Mouse (Mus musculus): ENCODE measurements around the gene Cdk17.

Gene Cdk17

DNA sequence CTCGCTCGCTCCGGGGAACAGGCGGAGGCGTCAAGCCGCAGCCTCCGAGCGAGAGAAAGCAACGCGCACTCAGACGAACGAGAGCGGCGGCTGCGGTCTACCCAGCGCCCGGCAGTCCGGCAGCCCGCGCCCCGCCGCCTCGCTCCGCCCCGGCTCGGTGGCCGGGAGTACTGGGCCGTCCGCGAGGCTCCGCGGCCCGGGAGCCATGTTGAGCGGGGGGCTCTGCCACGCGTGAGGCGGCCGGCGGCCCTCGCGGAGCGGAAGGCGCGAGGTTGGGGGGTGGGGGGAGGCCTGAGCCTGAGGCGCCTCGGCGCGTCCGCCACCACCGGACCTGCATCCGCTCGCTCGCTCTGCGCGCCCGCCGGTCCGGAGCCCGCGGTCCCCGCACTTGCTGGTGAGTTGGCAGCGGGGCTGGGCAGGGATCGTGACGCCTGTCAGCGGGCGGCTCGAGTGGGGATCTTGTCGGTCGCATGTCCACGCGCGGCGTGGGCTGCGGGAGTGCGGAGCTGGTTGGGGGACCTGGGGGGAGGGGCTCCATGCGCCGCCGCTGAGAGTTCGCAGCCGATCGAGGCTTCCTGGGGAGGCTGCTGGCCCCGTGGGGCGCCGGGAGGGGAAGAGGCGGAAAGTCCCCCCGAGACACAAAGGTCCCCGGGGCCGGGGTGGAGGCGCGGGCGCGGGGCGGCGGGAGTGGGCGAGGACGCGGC lies at the start of gene Cdk17:
Cdk17 (plus strand) TSS at position 69 of the 704 bp plus-strand sequence.
- no peak for DNase-seq (ENCODE audit: low read depth, low spot score)

DNA sequence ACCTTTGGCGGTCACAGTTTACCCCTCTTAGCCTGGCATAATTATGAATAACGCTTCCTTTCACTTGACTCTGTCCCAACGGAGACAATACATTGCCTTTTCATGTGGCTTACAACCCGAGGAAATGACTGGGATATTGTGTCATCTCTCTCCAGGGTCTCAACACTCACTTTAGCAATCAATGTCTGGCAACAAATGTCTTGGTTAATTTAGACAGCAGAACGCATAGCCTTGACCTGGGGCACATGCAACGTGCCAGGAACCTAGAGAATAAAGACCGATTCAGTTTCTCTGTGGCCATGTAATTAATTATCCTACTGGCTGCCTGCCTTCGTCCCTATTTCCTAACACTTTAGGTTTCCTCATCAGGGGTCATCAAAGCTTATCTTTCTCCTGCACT lies 49.3 kb upstream of the Cdk17 start:
- DNase-seq (ENCODE audit: low read depth, low spot score) = no peak

DNA sequence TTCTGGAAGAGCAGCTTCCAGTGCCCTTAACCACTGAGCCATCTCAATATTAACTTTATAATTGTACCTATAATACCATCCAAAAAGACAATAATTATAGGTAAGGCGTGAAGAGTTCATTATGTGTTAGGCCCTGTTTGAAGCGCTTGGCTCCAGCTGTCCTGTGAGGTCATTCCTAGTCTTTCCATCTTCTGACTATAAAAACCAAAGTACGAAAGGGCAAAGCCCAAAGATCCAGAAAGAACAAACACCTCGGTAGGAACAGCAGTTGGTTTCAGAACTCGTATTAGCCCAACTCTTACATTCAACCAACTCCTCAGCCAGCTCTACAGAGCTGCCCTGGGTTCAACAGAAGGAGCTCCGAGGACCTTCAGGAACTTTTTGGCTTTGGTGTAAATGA lies 48.7 kb upstream of the Cdk17 start:
- no peak for DNase-seq (ENCODE audit: low read depth, low spot score)

DNA sequence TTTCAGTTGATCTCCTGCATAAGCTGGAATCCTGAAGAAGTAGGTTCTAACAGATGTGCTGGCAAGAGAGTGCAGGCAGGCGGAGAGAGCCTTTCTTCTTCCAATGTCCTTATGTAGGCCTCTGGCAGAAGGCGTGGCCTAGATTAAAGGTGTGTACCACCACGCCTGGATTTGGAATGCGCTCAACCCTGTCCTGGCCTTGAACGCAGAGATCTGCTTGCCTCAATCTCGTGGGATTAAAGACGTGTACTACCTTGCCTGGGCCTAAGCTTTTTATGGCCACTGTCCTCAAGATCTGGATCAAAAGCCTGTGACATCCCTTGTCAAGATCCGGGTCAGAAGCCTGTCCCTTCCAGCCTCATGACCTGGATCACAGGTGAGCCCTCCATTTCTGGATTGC lies 46.7 kb upstream of the Cdk17 start:
- no peak for DNase-seq (ENCODE audit: low read depth, low spot score)

DNA sequence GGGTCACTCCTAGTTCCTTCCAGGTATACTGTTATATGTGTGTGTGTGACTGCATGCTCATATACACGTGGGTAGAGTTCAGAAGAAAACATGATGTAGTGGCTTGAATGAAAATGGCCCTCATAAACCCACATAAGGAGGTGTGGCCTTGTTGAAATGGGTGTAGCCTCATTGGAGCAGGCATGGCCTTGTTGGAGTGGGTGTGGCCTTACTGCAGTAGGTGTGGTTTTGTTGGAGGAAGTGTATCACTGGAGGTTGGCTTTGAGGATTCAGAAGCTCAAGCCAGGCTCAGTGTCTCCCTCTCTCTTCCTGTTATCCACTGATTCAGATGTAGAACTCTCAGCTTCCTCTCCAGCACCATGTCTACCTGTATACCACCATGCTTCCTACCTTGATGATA lies 45.9 kb upstream of the Cdk17 start:
- DNase-seq (ENCODE audit: low read depth, low spot score) = no peak

DNA sequence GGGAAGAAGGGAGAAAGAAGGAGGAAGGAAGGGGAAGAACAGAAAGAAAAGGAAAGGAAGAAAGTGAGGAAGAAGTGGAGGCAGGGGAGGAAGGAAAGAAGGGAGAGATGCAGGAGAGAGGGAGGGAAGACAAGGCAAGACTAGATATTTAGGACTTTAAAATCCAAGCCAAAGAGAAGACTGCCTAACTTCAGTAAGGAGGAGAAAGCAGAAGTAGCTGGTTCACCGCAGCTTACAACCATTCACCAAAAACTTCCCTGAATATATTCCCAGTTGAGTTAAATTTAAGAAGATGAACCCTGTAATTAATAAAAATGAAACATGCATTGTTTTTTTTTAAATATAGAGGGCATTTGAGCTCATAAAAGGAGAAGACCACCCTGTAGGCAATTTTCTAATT lies 44.9 kb upstream of the Cdk17 start:
- no peak for DNase-seq (ENCODE audit: low read depth, low spot score)

DNA sequence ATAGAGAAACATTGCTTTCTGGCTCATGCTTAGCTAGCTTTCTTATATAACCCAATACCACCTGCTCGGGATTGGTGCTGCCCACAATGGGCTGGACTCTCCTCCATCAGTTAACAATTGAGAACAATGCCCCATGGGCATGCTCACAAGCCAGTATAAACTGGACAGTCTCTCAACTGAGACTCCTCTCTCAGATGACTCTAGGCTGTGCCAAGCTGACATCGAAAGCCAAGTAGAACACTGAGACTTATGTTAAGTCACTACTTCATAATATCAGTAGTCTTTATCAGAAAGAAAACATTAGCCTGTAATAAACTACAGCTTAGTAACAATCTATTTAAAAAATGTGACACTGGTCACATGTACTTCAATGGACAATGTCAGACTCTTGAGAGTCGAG lies 44.0 kb upstream of the Cdk17 start:
- no peak for DNase-seq (ENCODE audit: low read depth, low spot score)

DNA sequence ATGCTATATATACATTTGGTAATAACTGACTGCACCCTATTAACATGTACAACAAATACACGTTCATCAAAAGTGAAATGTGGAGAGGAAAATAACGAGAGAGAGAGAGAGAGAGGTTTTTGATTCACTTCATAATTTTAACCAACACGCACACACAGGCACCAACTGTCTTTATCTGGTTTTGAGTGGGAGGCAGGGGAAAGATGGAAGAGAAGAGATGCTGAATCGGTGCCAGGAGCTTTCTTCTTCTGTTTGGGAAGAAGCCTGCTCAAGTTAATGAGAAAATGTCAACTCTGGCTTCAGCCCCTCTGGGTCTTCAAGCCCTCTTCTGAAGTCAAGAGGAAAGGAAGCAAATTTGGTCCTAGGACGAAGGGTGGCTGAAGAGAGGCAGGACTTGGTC lies 40.9 kb upstream of the Cdk17 start:
- no peak for DNase-seq (ENCODE audit: low read depth, low spot score)

DNA sequence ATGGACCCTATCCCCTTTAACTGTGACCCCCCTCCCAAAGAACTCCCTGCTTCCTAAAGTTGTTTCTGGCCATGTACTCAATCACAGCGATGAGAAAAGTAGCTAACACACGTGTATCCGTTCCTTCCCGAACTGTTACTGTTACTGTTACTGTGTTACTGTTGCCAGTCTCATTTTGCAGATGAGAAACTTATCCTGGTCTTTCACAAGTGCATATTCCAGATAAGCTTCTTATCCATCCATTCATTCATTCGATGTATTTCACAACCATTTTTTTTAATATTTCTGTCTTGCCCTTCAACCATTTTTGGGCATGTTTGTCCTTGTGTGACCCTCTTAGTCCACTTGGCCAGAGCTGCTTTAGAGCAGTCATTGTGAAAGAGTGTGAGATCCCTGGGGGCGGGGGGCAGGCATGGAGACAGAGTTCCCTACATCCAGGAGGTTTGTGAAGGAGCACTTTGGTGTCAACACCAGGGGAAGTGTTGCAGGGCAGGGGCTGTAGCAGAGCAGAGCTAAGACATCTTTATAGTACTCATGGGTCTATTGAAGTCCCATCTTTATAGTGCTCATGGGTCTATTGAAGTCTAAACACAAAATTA lies 39.3 kb upstream of the Cdk17 start:
- no peak for DNase-seq (ENCODE audit: low read depth, low spot score)

DNA sequence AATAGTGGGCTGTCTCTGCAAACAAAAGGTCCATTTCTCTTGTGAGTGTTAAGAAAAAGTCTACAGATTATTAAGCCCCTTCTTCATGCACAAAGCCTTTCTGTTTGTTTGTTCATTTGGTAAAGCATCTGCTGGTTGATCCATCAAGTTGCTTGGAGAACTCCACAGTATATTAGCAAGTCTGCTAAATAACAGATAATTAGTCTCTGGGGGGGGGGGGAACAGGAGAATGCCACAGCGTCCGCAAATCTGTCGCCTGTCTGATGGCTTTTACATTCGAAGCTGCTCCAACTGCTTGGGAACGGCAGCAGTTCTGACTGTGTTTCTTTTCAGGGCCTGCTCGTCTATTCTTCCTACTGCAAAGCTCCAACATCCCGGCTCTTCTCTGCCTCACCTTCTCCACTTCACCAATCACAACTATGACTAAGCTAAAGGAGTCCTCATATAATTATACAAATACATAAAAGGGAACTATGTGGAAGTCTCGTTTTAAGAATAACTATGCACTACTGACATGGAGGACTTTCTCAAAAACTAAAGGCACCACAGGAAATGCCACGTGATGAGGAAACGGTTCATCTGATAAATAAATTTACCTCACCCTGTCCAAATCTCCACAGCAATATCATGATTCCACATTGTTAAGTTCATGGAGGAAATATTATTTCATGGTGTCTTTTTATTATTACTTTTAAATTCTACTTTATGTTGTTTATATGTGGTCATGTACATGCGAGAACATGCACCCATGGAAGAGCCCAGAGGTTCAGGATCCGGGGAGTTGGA lies 38.1 kb upstream of the Cdk17 start:
- no peak for DNase-seq (ENCODE audit: low read depth, low spot score)

DNA sequence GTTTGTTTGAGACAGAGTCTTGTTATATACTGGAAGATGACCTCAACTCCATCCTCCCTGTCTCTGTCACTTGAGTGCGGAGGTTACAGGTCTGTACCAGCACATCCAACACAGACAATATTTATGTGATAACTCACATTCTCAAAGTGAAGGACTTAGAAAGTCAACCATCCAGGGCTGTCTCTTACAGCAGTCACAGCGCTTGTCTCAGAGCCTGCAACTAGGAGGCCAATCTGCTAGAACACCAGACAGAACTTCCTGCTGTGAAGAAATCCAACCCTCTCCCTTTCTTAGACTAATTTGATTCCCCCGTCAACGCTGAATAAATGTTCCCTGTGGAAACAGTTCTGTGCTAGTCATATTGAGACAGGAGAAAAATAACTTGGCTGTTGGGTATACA lies 37.4 kb upstream of the Cdk17 start:
- DNase-seq (ENCODE audit: low read depth, low spot score) = no peak

DNA sequence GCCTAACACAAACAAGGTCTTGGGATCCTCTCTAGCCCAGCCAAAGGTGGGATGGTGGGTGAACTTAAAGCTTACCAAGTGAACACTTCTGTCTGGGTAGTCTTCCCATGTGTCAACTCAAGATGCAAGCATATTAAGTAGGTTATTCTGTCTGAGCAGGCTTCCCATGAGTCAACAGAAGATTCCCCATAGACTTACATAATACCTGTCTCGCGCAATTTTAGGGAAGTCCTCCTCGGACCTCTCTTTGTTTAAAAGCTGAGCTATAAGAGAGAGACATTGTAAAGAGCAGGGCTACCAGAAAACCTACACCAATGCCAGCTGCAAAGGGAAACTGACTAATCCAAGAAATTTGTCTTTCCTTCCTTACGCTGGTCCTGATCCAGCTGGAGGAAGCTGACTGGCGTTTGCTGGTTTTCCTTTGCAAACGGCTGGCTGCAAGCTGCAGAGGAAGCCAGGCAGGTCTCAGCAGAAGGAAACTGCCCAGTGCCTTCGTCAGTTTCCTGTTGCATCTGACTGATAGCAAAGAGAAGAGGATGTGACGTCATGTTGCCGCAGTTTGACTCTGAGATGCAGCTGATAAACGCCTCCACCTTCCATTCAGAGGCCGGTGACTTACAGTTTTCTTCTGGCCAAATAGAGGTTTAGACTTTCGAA lies 36.6 kb upstream of the Cdk17 start:
- DNase-seq (ENCODE audit: low read depth, low spot score) = peak; percentile 79

DNA sequence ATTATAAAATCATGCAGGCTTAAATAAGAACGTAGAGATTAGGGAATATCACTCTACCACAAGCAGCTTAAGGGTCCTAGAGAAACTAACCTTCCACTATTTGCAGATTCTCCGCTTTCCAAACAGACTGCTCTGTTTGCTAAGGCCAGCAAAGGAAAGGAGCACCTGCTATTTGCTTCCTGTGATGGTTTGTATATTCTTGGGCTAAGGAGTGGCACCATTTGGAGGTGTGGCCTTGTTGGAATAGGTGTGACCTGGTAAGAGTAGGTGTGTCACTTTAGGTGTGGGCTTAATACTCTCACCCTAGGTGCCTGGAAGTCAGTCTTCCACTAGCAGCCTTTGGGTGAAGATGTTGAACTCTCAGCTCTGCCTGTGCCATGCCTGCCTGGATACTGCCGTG lies 34.6 kb upstream of the Cdk17 start:
- no peak for DNase-seq (ENCODE audit: low read depth, low spot score)

DNA sequence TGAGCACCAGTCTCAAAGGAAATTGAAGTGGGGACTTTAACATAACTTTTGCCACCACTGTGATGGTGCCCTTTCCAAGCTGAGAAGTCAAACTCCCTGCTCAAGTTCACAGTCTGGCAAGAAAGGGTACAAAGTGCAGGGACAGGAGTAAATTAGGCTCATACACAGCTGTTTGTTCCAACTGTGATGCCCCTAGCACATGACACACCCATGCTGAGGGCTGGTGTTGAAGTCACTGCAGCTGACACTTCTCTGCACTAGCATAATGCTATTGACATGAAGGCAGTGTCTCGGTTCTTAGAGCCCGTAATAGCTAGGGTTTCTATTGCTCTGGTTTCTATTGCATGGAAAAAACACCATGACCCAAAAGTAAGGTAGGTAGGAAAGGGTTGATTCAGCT lies 32.1 kb upstream of the Cdk17 start:
- no peak for DNase-seq (ENCODE audit: low read depth, low spot score)

DNA sequence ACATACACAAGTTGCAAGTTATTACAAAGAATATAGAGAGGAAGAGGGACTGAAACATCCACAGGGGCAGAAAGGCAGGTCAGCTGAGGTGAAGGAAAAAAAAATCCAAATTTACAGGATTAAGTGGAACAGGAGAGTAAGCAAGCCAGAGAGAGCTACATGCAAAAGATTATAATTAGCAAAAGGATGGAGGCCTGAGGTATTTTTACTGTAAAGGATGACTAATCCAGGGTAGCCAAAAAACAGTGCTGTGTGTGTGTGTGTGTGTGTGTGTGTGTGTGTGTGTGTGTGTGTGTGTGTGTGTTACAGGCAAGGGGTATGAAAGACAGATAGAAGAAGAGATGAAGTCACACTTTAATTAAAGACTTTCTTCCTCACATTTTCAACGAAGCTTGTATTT lies 31.3 kb upstream of the Cdk17 start:
- DNase-seq (ENCODE audit: low read depth, low spot score) = no peak

DNA sequence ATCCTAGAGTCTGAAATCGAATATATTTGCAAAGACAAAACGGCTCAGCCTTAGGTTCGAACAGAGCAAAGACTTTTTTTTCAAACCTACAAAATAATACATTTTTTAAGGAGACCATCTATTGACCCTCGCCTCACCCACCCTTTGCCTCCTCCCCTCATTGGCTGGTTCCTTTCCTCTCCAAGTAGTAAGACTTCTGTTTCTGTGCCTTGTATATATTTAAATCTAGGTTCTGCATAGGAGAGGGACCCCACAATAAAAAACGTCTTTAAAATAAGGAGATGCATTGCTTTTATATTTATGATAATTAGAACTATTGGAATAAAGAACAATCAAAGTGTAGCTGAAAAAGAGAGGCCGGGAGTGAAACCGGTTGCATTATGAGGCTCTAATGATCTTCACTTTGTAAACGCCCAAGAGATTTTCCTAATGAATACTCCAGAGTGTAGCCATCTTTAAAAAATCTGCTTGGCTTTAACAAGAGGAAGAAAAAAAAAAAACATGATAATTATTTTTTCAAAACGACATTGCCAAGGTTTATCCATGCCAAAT lies 30.7 kb upstream of the Cdk17 start:
- DNase-seq (ENCODE audit: low read depth, low spot score) = no peak

DNA sequence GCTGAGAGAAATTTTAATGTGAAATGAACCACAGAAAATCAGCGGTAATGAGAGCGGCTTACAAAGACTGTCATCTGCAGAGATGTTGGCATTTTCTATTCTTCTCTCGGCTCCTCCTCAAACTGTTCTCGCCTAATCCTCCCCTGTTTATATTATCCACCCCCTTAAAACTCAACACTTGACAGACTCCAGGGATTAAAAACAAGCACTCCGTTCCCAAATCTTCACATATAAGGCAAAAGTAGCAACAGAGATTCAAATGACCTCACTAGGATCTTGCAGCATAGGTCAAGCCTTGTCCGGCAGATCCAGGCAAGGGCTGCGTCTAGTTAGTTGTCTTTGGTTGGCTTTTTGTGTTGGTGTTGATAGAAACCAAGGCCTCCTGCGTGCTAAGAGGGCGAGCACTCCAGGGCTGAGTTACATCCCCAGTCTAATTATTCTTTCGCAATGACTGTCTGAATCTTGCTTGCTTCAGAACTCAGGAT lies 30.2 kb upstream of the Cdk17 start:
- peak; percentile 18 for DNase-seq (ENCODE audit: low read depth, low spot score)

DNA sequence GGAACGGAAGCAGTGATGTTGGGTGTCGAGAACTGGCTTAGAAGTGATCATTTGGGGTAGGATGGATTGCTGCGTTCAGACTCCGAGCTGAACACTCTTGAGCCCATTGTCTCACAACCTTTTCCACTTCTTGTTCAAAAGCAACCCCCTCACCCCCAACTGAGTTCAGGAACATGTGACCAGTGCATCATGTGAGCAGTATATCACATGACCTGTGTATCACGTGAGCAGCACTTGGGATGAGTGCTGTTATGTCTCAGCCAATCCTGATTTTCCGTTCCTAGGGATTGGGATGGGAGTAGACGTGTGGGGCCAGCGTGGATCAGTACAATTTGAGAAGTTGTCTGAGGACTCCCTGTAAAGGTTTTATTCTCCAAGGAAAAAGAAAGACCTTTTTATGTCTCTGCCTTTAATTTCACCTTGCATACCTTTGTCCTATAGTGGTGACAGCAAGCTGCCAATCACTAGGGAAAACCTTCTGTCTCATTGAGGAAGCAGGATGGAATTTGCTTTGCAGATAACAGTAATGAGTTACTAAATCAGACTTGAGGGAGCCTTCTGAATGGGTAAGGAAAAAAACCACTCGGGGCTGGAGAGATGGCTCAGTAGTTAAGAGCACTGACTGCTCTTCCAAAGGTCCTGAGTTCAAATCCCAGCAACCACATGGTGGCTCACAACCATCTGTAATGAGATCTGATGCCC lies 28.7 kb upstream of the Cdk17 start:
- DNase-seq (ENCODE audit: low read depth, low spot score) = no peak

DNA sequence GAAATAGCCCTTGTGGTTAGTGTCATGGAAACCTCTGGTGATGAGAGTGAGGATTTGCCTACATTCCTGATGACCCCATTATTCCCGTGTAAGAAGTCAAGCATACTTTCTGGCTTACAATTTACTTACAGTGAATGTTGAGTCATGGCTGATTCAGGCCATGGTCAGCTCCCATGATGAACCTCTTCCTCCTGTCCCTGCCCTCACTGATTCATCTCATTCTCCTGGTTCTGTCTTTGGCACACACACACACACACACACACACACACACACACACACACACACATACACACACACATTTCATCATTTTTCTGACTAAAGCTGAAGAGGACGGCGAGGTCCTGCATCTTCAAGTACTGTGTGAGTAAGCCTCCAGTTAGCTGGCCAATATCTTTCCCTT lies 21.9 kb upstream of the Cdk17 start:
- no peak for DNase-seq (ENCODE audit: low read depth, low spot score)

DNA sequence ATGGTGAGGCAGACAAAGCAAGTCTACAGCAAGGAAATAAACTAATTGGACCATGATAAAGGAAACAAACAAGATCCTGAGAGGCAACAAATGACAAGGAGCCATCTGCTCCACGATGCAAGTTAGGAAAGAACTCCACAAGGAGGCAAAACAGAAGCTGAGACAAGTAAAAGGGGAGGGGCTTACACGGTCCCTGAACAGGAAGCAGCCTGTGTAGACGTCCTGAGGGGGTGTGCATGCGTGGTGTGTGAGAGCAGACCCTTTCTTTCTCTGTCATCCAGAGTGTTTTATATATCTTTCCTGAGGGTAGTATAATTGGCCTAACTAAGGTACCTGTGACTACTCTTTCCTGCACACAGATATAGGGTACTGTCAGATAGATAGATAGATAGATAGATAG lies 19.9 kb upstream of the Cdk17 start:
- no peak for DNase-seq (ENCODE audit: low read depth, low spot score)

DNA sequence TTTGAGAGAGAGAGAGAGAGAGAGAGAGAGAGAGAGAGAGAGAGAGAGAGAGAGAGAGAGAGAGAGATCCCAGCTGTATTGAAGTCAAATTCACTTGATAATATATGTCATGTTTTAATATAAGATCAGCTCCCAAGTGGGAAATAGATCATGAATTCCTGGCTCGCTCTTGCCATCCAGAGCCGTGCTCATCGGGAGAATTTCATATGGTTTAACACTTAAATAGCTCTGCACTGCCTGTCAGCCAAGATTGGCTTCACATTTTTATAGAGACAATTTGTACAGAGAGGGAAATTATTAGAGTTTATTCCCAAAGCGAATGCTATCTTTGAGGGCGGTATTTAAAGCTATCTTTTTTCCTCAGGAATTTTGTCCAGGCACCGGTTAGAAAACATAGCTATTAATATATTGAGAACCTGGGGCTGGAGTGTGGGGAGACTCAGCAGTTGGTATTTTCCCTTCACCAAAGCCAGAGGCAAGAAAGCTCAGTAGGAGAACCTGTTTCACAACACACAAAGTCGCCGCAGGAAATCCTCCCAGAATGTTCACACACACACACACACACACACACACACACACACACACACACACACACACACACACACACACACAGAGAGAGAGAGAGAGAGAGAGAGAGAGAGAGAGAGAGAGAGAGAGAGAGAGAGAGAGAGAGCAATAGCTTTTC lies 17.9 kb upstream of the Cdk17 start:
- no peak for DNase-seq (ENCODE audit: low read depth, low spot score)
